Mouse (Mus musculus): ENCODE data around the gene Tirap.

The Tirap gene

DNA sequence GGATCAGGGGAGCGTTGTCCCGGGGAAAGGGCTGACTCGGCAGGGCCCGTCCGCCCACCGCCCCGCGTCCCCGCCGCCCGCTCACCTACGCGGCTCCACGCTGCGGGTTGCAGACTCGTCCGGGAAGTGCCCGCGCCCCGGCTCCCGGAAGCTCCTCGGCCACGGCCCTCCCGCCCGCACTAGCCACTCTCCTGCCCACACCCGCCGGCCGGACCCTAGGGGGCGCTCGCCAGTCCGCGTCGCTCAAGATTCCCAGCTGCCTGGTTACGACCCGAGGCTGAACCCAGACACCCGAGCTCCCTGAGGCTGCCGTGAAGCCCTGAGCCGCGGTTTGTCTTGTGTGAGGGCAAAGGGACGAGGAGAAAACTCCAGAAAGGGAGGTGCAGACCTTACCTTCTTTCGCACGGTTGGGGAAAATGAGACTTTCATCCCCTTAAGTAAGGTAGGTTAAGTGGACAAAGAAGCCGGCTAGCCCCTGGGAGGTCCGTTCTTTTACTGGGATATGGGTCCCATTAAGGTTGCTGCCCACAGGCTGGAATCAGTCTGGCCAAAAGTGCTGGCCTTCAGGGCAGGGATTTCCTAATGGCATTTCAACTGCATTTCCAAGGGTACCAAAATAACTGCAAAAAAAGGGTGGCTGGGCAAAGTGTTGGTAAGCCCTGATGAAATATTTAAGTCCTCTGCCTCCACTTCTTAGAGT is at the start of gene Tirap, which contains the start of gene Srpr:
TSS of gene Tirap (minus strand) at position 520 of the 700 bp plus-strand sequence.
TSS of gene Srpr (plus strand) at position 404 of the 700 bp plus-strand sequence.
- DNase-seq = peak; percentile 91

DNA sequence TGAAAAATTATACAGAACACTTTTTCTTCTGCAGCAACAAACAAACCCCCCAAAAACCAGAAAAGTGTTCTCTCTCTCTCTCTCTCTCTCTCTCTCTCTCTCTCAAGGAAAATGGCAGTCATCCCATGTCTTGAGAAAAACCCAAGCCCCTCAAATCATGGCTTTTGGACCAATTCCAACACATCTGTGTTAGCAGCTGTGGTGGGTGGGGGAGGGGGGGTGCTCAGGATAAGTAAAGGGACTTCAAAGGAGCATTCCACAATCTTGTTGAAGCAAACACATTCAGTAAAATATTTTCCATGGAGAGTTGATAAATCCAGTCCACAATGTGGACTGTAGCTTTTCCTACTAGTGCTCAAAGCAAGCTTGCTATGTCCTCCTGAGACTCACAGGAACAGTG is 49.4 kb upstream of the Tirap start:
- no peak for DNase-seq

DNA sequence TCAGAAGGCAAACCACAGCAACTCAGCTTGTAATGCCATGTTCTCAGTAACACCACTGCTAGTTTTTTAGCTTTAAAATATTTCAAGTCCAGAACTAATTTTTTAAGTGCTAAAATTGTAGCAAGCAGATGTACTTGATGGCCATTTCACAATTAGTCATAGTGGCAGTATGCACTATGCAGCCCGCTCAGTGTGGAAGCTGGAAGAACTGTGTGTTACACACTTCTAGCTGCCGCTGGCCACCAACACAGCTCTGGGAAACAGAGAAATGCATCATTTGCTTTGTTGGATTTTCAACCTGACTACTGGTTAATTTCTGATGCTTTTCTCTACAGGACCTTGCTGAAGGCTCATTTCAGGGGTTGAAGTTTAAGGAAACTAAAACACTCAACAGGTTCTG is 47.3 kb upstream of the Tirap start:
- no peak for DNase-seq

DNA sequence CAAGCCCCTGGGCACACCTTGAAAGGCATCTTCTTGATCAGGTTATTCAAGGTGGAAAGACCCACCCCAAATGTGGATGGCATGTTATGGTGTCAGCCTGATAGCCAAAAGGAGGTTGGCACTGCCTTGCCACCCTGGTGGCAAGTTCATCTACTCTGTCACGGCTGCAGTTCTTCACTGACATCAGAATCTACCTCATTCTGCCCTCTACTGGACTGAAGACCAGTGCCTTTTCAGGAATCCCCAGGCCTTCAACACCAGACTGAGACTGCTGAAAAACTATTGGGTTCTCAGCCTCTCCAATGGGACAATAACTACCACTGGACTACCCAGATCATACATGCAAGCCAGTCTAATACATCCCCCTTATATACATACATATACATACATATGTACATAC is 39.6 kb upstream of the Tirap start:
- DNase-seq = no peak

DNA sequence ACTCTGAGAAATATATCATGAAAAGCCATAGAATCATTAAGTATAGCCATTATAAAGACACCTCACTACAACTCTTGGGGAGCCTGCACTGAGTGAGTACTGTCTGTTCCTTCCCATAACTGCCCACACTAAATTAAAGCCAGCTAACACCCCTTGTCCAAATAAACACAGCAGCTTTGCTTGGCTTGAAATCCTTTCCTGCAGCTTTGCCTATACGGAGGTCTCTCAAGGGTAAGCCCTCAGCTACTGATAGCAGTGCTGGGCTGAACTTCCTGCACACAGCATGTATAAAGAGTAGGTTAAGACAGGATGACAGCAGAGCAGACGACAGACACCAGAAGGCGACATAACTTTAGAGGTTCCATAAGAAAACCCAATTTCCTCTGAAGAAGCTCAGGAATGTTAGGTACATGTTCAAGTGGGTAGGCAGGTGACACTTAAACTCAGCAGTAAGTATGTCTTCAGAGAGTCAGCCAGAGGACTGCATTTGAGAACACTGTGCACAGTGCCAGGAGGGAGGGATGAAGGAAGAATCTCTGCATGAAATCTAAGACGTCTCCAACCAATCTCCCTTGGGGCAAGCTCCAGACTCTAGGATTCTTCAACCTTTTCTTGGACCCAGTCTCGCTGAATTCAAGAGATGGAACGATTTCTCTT is 39.0 kb upstream of the Tirap start:
- no peak for DNase-seq

DNA sequence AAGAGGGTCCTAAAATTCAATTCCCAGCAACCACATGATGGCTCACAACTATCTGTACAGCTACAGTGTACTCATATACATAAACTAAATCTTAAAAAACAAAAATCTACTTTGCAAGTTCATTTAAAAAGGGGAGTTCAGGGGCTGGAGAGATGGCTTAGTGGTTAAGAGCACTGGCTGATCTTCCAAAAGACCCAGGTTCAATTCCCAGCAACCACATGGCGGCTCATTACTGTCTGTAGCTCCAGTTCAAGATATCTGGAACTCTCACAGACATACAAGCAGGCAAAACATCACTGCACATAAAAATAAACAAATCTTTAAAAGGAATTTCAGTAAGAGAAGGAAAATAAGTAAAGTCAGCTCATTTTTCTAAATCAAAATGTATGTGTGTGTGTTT is 38.3 kb upstream of the Tirap start:
- DNase-seq = no peak

DNA sequence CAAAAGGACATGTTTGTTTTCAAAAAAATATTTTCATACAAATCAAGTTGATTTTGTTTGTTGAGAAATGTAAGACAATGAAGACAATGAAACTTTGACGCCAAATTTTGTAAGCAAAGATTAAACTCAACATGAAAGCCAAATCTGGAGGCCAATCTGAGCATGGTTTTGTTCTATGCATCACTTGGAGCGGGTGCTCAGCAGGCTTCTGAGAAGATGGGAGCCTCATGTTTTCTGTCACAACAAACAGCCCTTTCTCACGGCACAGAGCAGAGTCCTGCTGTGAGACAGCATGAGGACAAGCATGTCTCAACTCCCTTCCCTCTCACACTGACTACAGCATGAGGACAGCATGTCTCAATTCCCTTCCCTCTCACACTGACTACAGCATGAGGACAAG is 35.9 kb upstream of the Tirap start:
- DNase-seq = no peak

DNA sequence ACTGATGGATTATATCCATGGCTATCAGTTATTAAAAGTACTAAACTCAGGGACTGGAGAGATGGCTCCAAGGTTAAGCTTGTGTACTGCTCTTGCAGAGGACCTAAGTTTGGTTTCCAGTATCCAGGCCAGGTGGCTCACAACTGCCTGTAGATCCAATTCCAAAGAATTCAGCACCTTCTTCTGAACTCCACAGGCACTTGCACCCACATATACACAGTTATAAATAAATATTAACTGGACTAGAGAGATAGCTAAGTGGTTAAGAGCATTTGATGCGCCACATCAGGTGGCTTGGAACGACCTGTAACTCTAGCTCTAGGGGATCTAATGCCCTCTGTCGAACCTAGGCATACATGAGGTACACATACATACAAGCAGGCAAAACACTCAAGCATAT is 28.6 kb upstream of the Tirap start:
- DNase-seq = no peak

DNA sequence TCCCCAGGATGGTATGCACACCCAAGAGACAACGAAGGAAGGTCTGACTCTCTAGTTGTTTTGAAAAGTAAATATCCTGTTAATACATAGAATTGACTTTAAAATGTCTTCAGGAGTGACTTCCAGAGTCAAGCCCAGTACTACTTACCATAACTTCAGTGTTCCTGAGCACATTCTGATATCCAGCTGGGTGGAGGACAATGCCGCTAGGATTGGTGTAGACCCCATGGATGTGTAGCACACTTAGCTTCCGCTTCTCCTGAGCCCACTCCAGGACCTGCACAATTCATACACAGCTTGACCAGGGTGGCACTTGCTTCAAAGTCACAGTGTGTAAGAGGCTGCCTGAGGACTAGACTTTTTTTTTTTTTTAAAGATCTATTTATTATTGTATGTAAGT is 23.4 kb upstream of the Tirap start:
- DNase-seq = no peak

DNA sequence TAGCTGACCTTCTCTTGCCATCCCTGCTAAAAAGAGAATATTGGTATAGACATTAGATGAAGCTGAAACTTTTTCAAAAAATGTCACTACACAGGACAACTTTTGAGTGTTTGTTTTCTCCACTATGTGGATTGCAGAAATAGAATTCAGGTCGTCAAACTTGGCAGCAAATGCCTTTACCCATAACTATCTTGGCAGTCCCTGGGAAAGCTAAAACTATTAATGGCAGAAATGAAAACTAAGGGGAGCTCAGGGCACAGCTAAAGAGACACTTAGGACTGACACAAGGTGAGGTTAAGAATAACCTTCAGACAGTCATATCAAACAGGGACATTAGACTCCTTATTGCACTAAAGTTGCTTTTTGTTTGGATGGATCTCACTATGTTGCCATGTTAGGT is 17.9 kb upstream of the Tirap start:
- no peak for DNase-seq

DNA sequence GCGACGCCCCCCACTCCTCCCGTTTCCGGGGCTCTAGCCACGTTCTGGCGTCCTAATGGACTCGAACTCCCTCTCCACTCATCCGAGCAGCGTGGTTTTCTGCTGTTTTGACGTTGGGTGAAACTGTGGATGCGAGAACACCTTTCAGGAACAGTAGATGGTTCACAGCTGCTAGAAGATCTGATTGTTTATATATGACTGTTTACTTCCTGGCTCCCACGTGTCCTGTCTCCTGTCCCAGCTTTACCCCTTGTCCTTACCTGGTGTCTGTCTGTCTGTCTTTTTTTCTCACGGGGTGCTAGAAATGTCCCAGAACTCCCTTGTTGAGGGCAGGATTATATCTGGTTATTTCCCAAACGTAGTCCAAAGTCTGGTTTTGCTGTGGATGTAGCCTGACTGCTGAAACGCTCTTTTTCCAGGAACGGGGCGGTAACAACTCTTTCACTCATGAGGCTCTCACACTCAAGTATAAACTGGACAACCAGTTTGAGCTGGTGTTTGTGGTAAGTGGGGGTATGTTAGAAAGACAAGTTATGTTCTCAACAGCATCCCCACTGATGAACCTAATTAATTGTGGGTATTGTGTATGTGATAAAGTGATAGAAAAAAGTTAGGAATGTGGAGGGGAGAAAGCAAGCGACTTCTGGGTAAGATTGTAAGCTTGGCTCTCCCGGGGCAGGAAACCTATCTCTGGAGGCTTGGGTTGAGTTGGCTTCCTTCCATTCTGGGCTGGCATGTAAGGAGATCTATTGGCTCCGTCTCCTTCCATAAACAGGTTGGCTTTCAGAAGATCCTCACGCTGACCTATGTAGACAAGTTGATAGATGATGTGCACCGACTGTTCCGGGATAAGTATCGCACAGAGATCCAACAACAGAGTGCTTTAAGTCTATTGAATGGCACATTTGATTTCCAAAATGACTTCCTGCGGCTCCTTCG is 11.8 kb upstream of the Tirap start:
- DNase-seq = peak; percentile 26

DNA sequence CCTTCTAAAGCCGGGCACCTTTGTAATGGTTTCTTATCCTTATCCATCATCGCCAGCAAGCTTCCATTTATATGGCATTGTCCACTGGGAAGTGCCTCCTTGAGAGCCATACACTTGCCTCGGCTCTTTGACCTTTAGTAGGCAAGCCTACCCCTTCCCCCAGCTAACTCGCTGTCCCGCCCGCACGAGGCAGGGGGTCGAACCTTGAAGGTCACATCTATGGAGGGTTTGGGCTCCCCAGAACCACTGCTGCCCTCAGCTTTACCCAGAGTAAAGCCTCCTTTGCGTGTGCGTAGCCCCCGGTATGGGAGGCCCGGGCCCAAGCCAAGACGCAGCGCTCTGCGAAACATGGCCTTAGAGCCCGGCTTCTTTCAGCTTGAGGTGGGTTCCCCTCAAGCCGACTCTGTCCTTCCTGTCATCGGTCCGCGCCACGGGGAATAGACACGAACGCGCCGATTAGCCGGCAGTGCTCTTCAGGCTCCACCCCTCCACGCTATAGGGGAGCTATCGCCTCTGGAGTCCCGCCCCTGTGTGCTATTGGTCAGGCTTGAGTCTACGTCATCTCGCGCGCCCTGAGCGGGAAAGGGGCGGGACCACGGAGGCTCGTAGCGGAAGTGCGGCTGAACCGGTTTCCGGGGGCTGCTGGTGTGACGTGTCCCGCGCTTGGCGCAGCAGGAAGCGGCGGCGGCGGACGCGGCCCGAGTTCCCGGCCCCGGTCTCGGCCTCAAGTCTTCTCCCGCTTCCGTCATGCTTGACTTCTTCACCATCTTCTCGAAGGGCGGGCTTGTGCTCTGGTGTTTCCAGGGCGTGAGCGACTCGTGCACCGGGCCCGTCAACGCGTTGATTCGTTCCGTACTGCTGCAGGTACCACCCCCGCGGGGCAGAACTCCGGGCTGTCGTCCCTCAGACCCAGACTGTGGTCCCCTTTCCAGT is 10.7 kb upstream of the Tirap start, which contains the start of gene Foxred1:
TSS of gene Foxred1 (minus strand) at position 514 of the 933 bp plus-strand sequence.
- DNase-seq = peak; percentile 100

DNA sequence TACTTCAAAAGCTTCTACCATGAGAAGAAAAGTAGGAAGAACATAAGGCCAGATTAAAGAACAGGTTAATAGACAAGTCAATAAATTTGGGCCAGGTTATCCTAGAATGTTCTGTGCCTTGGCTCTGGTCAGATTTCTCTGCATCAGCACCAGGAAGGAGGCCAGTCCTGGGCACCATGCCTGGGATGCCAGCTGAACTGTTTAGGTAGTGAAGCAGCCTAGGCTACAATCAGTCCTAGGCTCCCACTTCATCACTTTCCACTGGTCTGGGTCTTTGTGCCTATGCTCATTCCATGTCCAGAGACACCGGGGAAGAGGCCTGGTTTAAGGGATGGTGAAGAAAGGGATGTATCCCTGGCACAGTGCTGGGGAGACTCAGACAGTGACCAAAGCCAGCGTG is 4.3 kb upstream of the Tirap start:
- DNase-seq = no peak

DNA sequence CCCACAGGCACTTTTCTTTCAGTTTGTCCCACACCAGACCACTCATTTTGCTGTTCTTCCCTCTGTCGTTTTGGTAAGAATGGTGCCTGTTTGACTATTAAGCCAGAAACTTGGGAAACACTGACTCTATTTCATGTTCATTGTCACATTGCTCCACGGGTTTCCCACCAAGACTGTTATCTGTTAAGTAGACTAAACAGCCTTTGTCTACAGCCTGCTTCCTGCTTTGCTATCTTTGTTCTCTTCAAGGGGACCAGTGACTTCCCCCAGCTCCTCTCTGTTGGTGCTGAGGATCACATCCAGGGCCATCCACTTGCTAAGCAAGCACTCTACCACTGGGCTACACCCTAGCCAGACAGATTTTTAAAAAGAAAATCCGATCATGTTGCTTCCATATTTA is 3.4 kb upstream of the Tirap start:
- DNase-seq = no peak

DNA sequence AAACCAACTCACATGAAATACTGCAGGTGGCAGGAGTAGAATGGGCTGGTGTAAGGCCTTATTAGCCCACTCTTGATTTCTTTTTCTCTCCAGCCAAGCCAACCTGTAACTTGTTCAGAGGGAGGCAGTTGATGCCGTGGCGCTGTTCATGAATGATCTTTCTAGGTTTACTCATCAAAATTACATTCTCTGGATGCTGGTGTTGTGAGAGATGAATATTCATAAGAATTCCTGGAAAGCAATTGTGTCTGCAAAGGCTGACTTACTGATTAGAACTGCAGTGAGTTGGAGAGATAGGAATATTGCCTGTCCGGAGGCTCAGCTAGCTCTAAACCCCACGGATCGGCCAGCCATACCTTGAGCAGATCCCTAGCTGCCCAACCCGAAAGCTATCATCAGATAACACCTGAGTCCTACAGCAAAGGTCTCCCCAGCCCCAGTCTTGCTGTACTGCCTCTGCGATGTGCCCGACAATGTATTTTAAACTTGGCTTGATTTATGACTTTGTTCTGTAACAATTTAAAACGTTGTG is 504 bp upstream of the Tirap start:
- DNase-seq = no peak

DNA sequence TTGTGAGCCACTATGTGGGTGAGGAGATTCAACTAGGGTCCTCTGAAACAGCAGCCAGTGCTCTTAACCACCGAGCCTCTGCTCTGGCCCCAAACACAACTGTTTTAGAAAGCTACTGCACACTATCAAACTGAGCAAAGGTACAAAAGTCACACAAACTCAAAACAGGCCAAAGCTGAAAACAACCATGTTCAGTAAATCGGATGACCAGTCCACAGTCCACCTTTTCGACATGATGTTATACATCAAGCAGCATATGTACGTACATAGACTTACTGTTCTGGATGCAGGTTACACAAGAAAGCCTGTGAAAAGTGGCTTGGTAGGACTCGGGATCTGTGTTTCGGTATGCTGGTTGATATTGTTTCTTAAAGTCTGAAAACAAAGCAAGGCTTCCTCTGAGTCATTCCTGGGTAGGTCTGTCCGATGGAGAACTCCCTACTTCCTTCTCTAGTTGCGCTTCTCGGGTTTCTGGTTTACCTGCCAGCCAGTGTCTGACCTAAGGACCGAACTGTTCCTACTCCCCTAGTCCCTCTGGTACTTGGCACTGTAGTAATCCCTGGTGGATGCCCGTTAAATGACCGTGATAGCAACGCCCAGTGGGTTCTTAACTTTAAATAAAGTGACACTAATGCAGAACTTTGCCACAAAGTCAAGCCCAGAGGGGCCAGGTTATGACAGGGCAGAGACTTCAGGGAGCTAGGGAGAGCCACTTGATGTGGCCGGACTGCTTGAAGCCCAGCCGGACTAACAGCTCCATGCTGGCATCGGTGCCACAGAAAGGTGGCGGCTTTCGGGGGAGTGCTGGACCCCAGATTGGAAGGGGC is 933 bp downstream of the Tirap start:
- no peak for DNase-seq

DNA sequence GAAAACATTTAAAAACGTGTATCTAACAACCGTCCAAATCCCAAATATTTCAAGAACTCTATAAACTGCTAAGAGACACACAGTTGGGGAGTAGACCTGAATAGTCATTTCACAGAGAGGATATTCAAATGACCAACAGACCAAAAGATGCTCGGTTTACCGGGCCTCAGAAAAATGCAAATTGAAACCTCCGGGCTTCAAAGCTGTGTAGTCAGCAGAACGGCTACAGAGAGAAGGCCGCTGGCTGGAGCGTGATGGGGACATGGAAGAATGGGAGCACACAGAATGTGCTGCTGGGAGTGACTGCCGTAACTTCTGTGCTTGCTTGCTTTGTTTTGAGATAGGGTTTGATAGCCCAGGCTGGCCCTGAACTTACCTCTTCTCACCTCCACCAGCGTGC is 1.7 kb downstream of the Tirap start:
- DNase-seq = no peak

DNA sequence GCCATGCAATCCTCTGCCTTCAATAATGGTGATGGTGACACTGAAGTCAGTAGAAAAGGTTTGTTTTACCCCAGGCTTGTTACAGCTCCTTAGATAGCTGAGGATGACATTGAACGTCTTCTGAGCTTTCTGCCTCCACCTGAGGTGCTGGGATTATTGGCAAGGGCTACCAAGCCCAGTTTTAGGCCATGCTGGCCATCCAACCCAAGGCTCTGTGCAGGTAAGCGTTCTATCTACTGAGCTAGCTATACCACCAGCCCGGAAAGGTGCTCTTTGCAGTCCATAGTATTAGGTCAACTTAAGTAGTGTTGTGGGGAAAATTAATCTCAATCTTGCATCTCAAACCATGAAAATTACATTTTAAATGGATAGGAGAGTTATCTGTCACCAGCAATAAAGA is 2.5 kb downstream of the Tirap start:
- no peak for DNase-seq

DNA sequence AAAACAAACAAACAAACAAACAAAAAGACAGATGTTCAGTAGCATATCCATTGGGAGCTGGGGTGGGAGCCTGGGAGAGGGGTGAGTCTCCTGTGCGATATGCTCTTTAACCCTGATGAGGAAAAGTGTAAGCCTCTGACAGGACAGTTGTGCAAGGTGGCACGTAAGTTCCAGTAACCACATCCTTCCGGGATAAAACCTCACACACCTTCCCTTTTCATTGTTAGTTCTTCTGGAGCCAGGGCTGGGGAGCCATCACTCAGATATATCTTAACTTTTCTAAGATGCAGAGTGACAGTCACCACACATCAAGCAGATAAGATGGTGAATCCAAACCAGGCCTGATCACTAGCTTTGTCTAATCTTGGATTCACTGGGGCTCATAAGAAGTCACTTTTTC is 6.0 kb downstream of the Tirap start:
- DNase-seq = no peak

DNA sequence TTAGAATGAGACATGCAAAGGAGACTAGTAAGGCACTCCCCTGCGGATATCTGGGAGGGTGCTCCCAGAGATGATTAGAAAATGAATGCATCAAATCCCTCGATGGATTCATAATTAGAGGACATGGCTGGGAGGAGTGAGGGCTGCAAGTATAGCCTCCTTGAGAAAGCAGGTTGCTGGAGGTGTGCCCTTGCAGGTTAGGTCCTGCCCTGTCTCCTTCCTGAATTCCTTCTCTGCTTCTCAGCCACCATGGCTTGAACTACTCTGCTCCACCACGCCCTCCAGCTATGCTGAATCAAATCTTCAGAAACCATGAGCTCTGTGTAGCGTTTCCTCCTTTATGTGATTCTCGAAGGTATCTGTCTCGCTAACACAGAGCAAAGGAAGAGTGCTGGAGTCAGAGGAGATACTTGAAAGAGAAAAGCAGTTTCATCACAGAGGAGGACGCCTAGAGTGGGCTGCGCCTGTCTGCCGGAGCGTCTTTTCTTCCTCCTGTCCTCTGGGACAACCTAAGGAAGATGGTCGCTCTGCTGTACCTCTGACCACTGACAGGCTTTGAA is 7.0 kb downstream of the Tirap start:
- no peak for DNase-seq

DNA sequence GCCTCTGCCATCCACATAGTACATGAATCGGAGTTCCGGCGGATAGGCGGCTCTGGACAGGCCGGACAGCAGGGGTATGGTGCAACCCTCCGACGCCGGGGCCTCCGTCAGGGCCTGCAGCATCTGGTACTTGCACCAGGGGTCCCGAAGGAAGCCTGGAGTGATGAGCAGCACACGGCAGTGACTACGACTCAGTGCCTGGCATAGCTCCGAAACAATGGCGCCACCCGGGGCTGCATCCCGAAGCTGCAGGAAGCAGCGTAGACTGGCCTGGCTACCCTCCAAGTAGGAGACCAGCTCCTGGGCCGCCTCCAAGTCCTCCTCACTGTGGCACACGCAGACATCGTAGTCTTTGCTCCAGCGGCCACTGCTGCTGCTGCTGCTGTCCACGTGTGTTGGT is 11.4 kb downstream of the Tirap start:
- peak; percentile 33 for DNase-seq
